Comparison of ENCODE assay signal across 9 mouse cellular contexts in genomic region chr12:106379151-106379594, GRCm38 (mm10).
DNase-seq lines count a peak whose midpoint lies in the region; ATAC-seq and TF ChIP-seq lines count a peak whose summit lies in the region.
"Had no signal": no experiment of that assay in that cellular context is flagged by ENCODE, and none has a peak within 500 bp of the region (broad histone marks: within the 10 kb centered on the region; RNA-seq: fewer than 3 reads in every experiment).

No protein-coding gene starts in this region.

- H3K9ac ChIP-seq in lung, embryonic 14.5 days = no peak overlapping the region
- no peak overlapping the region; the same call in 1 of the 2 replicates for H3K9ac ChIP-seq in embryonic facial prominence, embryonic 11.5 days (replicated peaks; ENCODE audit: low read length)
- H3K9ac ChIP-seq in hindbrain, embryonic 14.5 days = peak overlapping the region; percentile 1; the same call in 1 of the 2 replicates
- H3K9ac ChIP-seq in liver, adult 2 months (ENCODE audit: low read depth, low read length) = no peak overlapping the region

- no peaks in the 10 kb centered on the region for H3K79me2 ChIP-seq in liver, adult 2 months (ENCODE audit: control insufficient read depth, insufficient read depth, low read length)

- H3K4me2 ChIP-seq in lung, embryonic 14.5 days = peak overlapping the region; percentile 52
- peak overlapping the region; percentile 48 for H3K4me2 ChIP-seq in embryonic facial prominence, embryonic 11.5 days (ENCODE audit: low read depth, low read length)
- H3K4me2 ChIP-seq in hindbrain, embryonic 14.5 days (replicated peaks) = peak overlapping the region; percentile 43

- H3K9me3 ChIP-seq in lung, embryonic 14.5 days (ENCODE audit: low read depth, low read length) = no peaks in the 10 kb centered on the region
- no peaks in the 10 kb centered on the region for H3K9me3 ChIP-seq in embryonic facial prominence, embryonic 11.5 days (replicated peaks; ENCODE audit: control insufficient read depth, low read length)
- no peaks in the 10 kb centered on the region for H3K9me3 ChIP-seq in hindbrain, embryonic 14.5 days (ENCODE audit: control insufficient read depth, low read length)

- 1% methylated on average over 14 of the region's 14 CpGs for WGBS in lung, embryonic 14.5 days
- 2% methylated on average over 14 of the region's 14 CpGs for WGBS in embryonic facial prominence, embryonic 11.5 days
- under 1% methylated on average over 14 of the region's 14 CpGs for WGBS in hindbrain, embryonic 14.5 days
- WGBS in liver, adult 2 months = 5% methylated on average over 14 of the region's 14 CpGs
- WGBS in olfactory bulb, adult 2 months = 6% methylated on average over 14 of the region's 14 CpGs

- no peaks in the 10 kb centered on the region for H3K4me1 ChIP-seq in lung, embryonic 14.5 days (ENCODE audit: insufficient read depth)
- no peaks in the 10 kb centered on the region for H3K4me1 ChIP-seq in embryonic facial prominence, embryonic 11.5 days (ENCODE audit: control insufficient read depth, insufficient read depth, low read length)
- peaks cover 39% of the 10 kb centered on the region for H3K4me1 ChIP-seq in hindbrain, embryonic 14.5 days (replicated peaks; ENCODE audit: control insufficient read depth, insufficient read depth, low read length)
- no peaks in the 10 kb centered on the region; the same call in 1 of the 2 replicates for H3K4me1 ChIP-seq in liver, adult 2 months (ENCODE audit: control insufficient read depth, insufficient read depth, low read length)
- peaks cover 17% of the 10 kb centered on the region for H3K4me1 ChIP-seq in olfactory bulb, adult 2 months (ENCODE audit: control insufficient read depth, insufficient read depth, low read length)

- DNase-seq in lung, embryonic 14.5 days = peak; percentile 51
- no peak for DNase-seq in lung, adult 18-20 months
- peak; percentile 75 for DNase-seq in embryonic facial prominence, embryonic 11.5 days (ENCODE audit: low spot score)
- peak; percentile 69 for DNase-seq in hindbrain, embryonic 14.5 days (ENCODE audit: low spot score)
- DNase-seq in liver, adult 2 months (ENCODE audit: extremely low read depth, low read depth, low spot score) = peak; percentile 29
- no peak for DNase-seq in left cerebral cortex, adult 8-10 months (ENCODE audit: low spot score in 2 of 2)
- no peak for DNase-seq in natural killer cell, adult 2 months (ENCODE audit: low spot score in 2 of 2)

- no peak for TF ChIP-seq POLR2A in liver, adult 2 months (IDR thresholded peaks at IDR 0.05; ENCODE audit: extremely low read depth, insufficient read depth, low read length)
- TF ChIP-seq POLR2A in olfactory bulb, adult 2 months (IDR thresholded peaks at IDR 0.05; ENCODE audit: insufficient read depth, low read depth, low read length) = no peak

- H3K36me3 ChIP-seq in lung, embryonic 14.5 days (ENCODE audit: insufficient read depth) = no peaks in the 10 kb centered on the region
- no peaks in the 10 kb centered on the region for H3K36me3 ChIP-seq in embryonic facial prominence, embryonic 11.5 days (replicated peaks; ENCODE audit: control insufficient read depth, insufficient read depth, low read depth, low read length)
- H3K36me3 ChIP-seq in hindbrain, embryonic 14.5 days (replicated peaks; ENCODE audit: control insufficient read depth, insufficient read depth) = no peaks in the 10 kb centered on the region
- no peaks in the 10 kb centered on the region for H3K36me3 ChIP-seq in liver, adult 2 months (ENCODE audit: control insufficient read depth, insufficient read depth, low read length)

- ATAC-seq in lung, embryonic 14.5 days (ENCODE audit: insufficient read depth) = peak; percentile 62; the same call in 1 of the 2 replicates
- ATAC-seq in embryonic facial prominence, embryonic 11.5 days (replicated peaks; ENCODE audit: insufficient number of reproducible peaks, low FRiP score, low TSS enrichment, low read depth) = 0 out of 2 replicates have a peak, but pooled peaks have one; percentile 75
- ATAC-seq in hindbrain, embryonic 14.5 days (ENCODE audit: low FRiP score) = peak; percentile 65; the same call in 1 of the 2 replicates

- TF ChIP-seq CTCF in lung, embryonic 14.5 days (IDR thresholded peaks at IDR 0.05; ENCODE audit: low read depth) = peak; percentile 68
- peak; percentile 73 for TF ChIP-seq CTCF in liver, adult 2 months (IDR thresholded peaks at IDR 0.05; ENCODE audit: low read depth, low read length)
- peak; percentile 41; the same call in 1 of the 2 replicates for TF ChIP-seq CTCF in olfactory bulb, adult 2 months (IDR thresholded peaks at IDR 0.05; ENCODE audit: insufficient read depth, low read depth, low read length)

- H3K4me3 ChIP-seq in lung, embryonic 14.5 days (ENCODE audit: low read depth, low read length) = peak overlapping the region; percentile 16
- peak overlapping the region; percentile 21 for H3K4me3 ChIP-seq in embryonic facial prominence, embryonic 11.5 days (ENCODE audit: low read depth, low read length)
- H3K4me3 ChIP-seq in hindbrain, embryonic 14.5 days (replicated peaks; ENCODE audit: low read length) = peak overlapping the region; percentile 3; the same call in 1 of the 2 replicates
- no peak overlapping the region for H3K4me3 ChIP-seq in liver, adult 2 months (ENCODE audit: insufficient read depth, low read depth, low read length)
- peak overlapping the region; percentile 17; the same call in 1 of the 2 replicates for H3K4me3 ChIP-seq in olfactory bulb, adult 2 months (ENCODE audit: insufficient read depth, low read depth, low read length)
- H3K4me3 ChIP-seq: myocyte had no signal

- peaks cover 16% of the 10 kb centered on the region; the same call in 1 of the 2 replicates for H3K27me3 ChIP-seq in lung, embryonic 14.5 days (ENCODE audit: insufficient read depth, low read length)
- H3K27me3 ChIP-seq in embryonic facial prominence, embryonic 11.5 days (ENCODE audit: control insufficient read depth, insufficient read depth, low read length) = no peaks in the 10 kb centered on the region
- H3K27me3 ChIP-seq in hindbrain, embryonic 14.5 days (ENCODE audit: control insufficient read depth, insufficient read depth, low read length) = no peaks in the 10 kb centered on the region
- H3K27me3 ChIP-seq in liver, adult 2 months (ENCODE audit: control insufficient read depth, insufficient read depth, low read length) = no peaks in the 10 kb centered on the region; the same call in 1 of the 2 replicates

- no peak overlapping the region for H3K27ac ChIP-seq in lung, embryonic 14.5 days (ENCODE audit: low read depth)
- H3K27ac ChIP-seq in embryonic facial prominence, embryonic 11.5 days (replicated peaks; ENCODE audit: low read depth, low read length) = no peak overlapping the region
- peak overlapping the region; percentile 60; the same call in 1 of the 2 replicates for H3K27ac ChIP-seq in hindbrain, embryonic 14.5 days
- no peak overlapping the region for H3K27ac ChIP-seq in liver, adult 2 months (replicated peaks; ENCODE audit: insufficient read depth, low read depth, low read length)
- H3K27ac ChIP-seq in olfactory bulb, adult 2 months (ENCODE audit: insufficient read depth, low read depth, low read length) = no peak overlapping the region

Comparison
In these comparisons a context has a peak if more than half of its experiments do, and no peak if none do; other contexts are left out.
1. DNase-seq: peak in lung, embryonic 14.5 days (single experiment), embryonic facial prominence, embryonic 11.5 days (single experiment), hindbrain, embryonic 14.5 days (single experiment) and liver, adult 2 months (single experiment); none in lung, adult 18-20 months (0 of 2), left cerebral cortex, adult 8-10 months (0 of 2) and natural killer cell, adult 2 months (0 of 2).
2. Peak in every context shown above with its lines, with median percentiles within 50 percentile points of each other: ATAC-seq, H3K4me2 ChIP-seq and CTCF ChIP-seq.